Mouse (Mus musculus) cerebellum, adult 18-20 months (tissue): ENCODE data around the gene Cd5l.

Experiments
- DNase-seq, 2 experiments: peaks; one replicate each; pipeline ENCODE4 v3.0.0; 2021

Gene Cd5l

DNA sequence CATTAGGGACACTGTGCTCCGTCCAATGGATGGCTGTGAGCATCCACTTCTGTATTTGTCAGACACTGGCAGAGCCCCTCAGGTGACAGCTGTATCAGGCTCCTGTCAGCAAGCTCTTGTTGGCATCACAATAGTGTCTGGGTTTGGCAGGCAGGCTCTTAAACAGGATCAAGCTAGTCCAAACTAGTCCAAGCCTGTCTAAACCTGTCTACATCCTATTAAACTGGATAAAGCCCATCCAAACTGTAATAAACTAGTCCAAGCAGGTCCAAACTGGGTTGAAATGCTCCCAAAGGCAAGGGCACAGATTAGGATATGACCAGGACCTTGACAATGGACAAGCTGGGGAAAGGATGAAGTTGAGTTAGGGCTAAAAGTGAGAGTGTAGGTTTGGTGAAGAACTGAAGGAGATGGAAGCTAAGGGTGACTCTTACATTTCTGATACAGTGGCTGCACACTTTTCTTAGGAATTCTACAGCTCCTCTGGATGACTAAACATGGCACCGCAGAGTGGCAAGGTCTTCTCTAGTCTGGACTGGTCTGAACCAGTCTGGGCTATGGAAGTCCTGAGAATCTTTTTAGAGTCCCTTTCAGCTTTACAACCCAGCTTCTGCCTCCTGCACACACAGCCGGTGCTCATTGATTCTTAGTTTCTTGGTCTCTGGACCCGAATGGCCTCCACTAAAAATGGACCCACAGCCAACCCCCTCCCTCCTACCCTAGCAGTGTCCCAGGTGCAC, 51.7 kb downstream of the Cd5l start:
- no peak for DNase-seq

DNA sequence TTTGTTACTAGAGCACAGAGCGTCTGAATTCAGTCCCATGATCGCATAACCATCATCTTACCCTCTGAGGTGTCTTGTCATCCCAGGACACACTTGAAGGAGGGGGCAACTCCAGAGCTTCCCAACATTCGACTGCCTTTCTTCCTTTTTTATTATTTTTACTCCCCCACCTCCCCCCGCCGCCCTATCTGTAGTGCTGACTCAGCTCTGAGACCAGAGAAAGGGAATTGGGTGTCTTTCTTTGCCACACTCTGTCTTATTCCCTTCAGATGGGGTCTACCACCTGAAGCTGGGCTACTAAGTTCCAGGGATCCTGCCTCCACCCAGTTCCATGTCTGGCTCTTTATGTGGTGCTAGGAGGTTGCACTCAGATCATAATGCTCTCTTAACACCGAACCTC, 52.9 kb downstream of the Cd5l start:
- no peak for DNase-seq

DNA sequence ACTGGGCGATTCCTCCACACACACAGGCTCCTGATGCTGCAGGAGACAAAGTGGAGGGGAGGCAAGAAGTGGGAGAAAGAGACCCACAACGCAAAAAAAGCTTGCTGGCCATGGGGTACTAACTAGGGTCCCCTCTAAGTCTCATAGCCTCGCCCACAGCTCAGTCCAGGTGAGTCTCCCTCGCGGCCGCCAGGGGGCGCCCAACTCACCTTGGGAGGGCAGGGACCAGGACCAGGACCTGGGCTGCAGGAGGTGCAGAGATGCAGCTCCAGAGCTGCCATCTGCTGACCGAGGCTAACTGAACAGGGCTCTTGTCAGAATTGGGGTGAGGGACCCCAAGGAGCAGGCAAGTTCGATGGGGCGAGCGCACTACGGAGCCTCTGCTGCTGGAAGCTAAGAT, 53.5 kb downstream of the Cd5l start:
- peak; percentile 36 to 43 for DNase-seq

DNA sequence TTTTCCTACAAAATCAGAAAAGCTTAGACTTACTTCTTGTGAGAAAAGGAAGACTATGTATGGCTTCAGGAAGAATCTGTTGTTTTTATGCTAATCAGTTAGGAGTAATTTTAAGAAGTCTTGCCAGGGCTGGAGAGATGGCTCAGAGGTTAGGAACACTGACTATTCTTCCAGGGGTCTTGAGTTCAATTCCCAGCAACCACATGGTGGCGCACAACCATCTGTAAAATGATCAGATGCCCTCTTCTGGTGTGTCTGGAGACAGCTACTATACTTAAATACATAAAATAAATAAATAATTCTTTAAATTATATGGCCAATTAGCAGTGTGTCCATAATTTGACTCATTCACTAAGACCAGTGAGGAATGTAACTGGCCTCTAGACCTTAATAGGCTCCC, 63.0 kb downstream of the Cd5l start:
- no peak for DNase-seq
